Mouse (Mus musculus) E14TG2a.4 (cell line): ENCODE measurements around the gene Gfod2.

ENCODE experiments used
- CTCF ChIP-seq: conservative IDR thresholded peaks from 2 replicates; pipeline ENCODE4 v1.5.1; 2014; ENCODE audit warnings: low read length
- NANOG ChIP-seq: IDR thresholded peaks from 2 replicates; pipeline ENCODE4 v1.6.1; 2014; ENCODE audit warnings: borderline replicate concordance, low read length, mixed read lengths
- POU5F1 ChIP-seq: IDR thresholded peaks from 2 replicates; pipeline ENCODE4 v1.6.1; 2014; ENCODE audit warnings: low read length, borderline replicate concordance

- TF ChIP-seq CTCF, result no peak
- no peak for TF ChIP-seq POU5F1
- no peak for TF ChIP-seq NANOG
These were observed 57.9 kb downstream of the Gfod2 start for GRCm38 (mm10) chr8:105700566-105700965.
